Mouse (Mus musculus) liver, adult 2 months (tissue): ENCODE results near the gene Ice2.

Experiments
- CTCF ChIP-seq: fragments of 200-500 bp; IDR thresholded peaks from 2 replicates; pipeline ENCODE4 v1.5.1; 2011; ENCODE audit warnings: low read depth, low read length, control low read depth
- POLR2A ChIP-seq: fragments of 200-500 bp; IDR thresholded peaks from 2 replicates; pipeline ENCODE4 v1.6.1; 2011; ENCODE audit warnings: low read length, control low read depth; ENCODE audit not compliant: insufficient read depth; ENCODE audit errors: extremely low read depth

GRCm38 (mm10) chr9:69361951-69362445, 35.7 kb upstream of the Ice2 start:
- TF ChIP-seq CTCF (no peak), POLR2A (no peak)
